Comparison of ENCODE assay signal across 27 mouse cellular contexts in the genomic region with DNA sequence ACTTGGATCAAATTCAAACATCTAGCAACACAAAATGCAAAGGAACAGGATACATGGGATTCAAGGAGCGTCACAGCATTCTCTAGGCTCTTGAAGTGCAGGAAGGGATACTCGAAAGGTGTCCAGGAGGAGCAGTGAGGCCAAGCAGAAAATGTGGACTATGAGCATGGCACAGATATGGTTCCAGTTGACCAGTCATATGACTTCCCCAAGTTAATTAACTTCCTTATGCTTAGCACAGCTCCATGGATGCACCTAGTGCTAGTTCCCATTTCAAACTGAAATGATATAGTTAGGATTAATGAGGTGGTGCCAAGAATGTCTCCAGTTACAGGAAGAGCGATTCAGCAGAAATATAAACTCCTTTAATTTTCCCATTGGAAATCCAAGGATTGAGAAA.
A peak's percentile ranks its signal among the peaks of the same experiment; 100 is the strongest.
DNase-seq lines count a peak whose midpoint lies in the region; ATAC-seq and TF ChIP-seq lines count a peak whose summit lies in the region.
"Had no signal": no experiment of that assay in that cellular context is flagged by ENCODE, and none has a peak within 500 bp of the region (broad histone marks: within the 10 kb centered on the region; RNA-seq: fewer than 3 reads in every experiment).

No protein-coding gene starts in this region.

- no peak for TF ChIP-seq POLR2A in kidney, adult 2 months (IDR thresholded peaks at IDR 0.05; ENCODE audit: low read depth, low read length)

- H3K9ac ChIP-seq in kidney, embryonic 15.5 days = no peak overlapping the region
- H3K9ac ChIP-seq: embryonic facial prominence, embryonic 12.5 days; embryonic facial prominence, embryonic 15.5 days; heart, embryonic 12.5 days; heart, embryonic 15.5 days; hindbrain, embryonic 13.5 days had no signal

- H3K4me3 ChIP-seq in kidney, adult 2 months (ENCODE audit: insufficient read depth, low read depth, low read length) = no peak overlapping the region
- no peak overlapping the region for H3K4me3 ChIP-seq in kidney, embryonic 15.5 days (replicated peaks)
- H3K4me3 ChIP-seq: embryonic facial prominence, embryonic 12.5 days; embryonic facial prominence, embryonic 15.5 days; heart, embryonic 12.5 days; heart, embryonic 15.5 days; hindbrain, embryonic 10.5 days; hindbrain, embryonic 13.5 days had no signal

- H3K36me3 ChIP-seq in kidney, adult 2 months (ENCODE audit: control insufficient read depth, insufficient read depth, low read length) = no peaks in the 10 kb centered on the region
- no peaks in the 10 kb centered on the region for H3K36me3 ChIP-seq in kidney, embryonic 15.5 days
- H3K36me3 ChIP-seq: embryonic facial prominence, embryonic 12.5 days; embryonic facial prominence, embryonic 15.5 days; G1E; heart, embryonic 12.5 days; heart, embryonic 15.5 days; hindbrain, embryonic 10.5 days; hindbrain, embryonic 13.5 days had no signal

- H3K27me3 ChIP-seq in kidney, adult 2 months (replicated peaks; ENCODE audit: control insufficient read depth, insufficient read depth, low read length) = no peaks in the 10 kb centered on the region
- H3K27me3 ChIP-seq in kidney, embryonic 15.5 days = no peaks in the 10 kb centered on the region
- H3K27me3 ChIP-seq: CH12.LX; embryonic facial prominence, embryonic 12.5 days; embryonic facial prominence, embryonic 15.5 days; heart, embryonic 12.5 days; heart, embryonic 15.5 days; hindbrain, embryonic 13.5 days had no signal

- WGBS in kidney, adult 2 months = 36% methylated on average over 3 of the region's 3 CpGs
- WGBS in kidney, embryonic 15.5 days = 53% methylated on average over 3 of the region's 3 CpGs

- H3K4me2 ChIP-seq in kidney, embryonic 15.5 days = no peak overlapping the region
- H3K4me2 ChIP-seq: embryonic facial prominence, embryonic 12.5 days; embryonic facial prominence, embryonic 15.5 days; heart, embryonic 12.5 days; heart, embryonic 15.5 days; hindbrain, embryonic 13.5 days had no signal

- H3K4me1 ChIP-seq in kidney, adult 2 months (ENCODE audit: control insufficient read depth, insufficient read depth, low read length) = no peaks in the 10 kb centered on the region
- 0 out of 2 replicates have a peak, but pooled peaks cover 3% of the 10 kb centered on the region for H3K4me1 ChIP-seq in kidney, embryonic 15.5 days
- H3K4me1 ChIP-seq: embryonic facial prominence, embryonic 12.5 days; embryonic facial prominence, embryonic 15.5 days; heart, embryonic 12.5 days; heart, embryonic 15.5 days; hindbrain, embryonic 10.5 days; hindbrain, embryonic 13.5 days had no signal

- no peak overlapping the region for H3K27ac ChIP-seq in kidney, adult 2 months (ENCODE audit: insufficient read depth, low read depth, low read length)
- H3K27ac ChIP-seq in kidney, embryonic 15.5 days = no peak overlapping the region
- H3K27ac ChIP-seq: embryonic facial prominence, embryonic 12.5 days; embryonic facial prominence, embryonic 15.5 days; heart, embryonic 15.5 days; hindbrain, embryonic 10.5 days; hindbrain, embryonic 13.5 days had no signal

- H3K9me3 ChIP-seq in kidney, embryonic 15.5 days (replicated peaks) = no peaks in the 10 kb centered on the region
- H3K9me3 ChIP-seq: embryonic facial prominence, embryonic 12.5 days; embryonic facial prominence, embryonic 15.5 days; G1E; heart, embryonic 12.5 days; heart, embryonic 15.5 days; hindbrain, embryonic 10.5 days; hindbrain, embryonic 13.5 days had no signal

- peak; percentile 45 for DNase-seq in kidney, adult 2 months
- DNase-seq in kidney, postnatal 4 days = no peak
- DNase-seq in kidney, adult 9 months = peak; percentile 28
- DNase-seq in kidney, postnatal 14 days = peak; percentile 1
- no peak for DNase-seq in urinary bladder, postnatal 25 days (ENCODE audit: low spot score)
- no peak for DNase-seq in spleen, postnatal 4 days (ENCODE audit: low spot score in 2 of 2)
- DNase-seq: adrenal gland, postnatal 14 days; B cell, adult 2 months; cerebellum, adult 11 months; cerebellum, adult 2 months; cerebellum, adult 9-11 months; cerebellum, postnatal 25 days; gastrocnemius, postnatal 25 days; heart, adult 18-20 months; heart, postnatal 10 days; heart, postnatal 36 days had no signal

- TF ChIP-seq CTCF in kidney, adult 2 months (conservative IDR thresholded peaks at IDR 0.05; ENCODE audit: insufficient read depth, insufficient read length, low read depth, low read length) = no peak

- peak; percentile 82 for ATAC-seq in kidney, embryonic 15.5 days (replicated peaks; ENCODE audit: low FRiP score)
- ATAC-seq: forebrain, embryonic 14.5 days; Patski had no signal

Comparison
In these comparisons a context has a peak if more than half of its experiments do, and no peak if none do; other contexts are left out.
1. DNase-seq: peak in kidney, adult 2 months (single experiment), kidney, adult 9 months (single experiment) and kidney, postnatal 14 days (single experiment); none in kidney, postnatal 4 days (0 of 2), urinary bladder, postnatal 25 days (single experiment) and spleen, postnatal 4 days (0 of 2).